Mouse (Mus musculus): Measurements from ENCODE around the gene Zyx. TPM values are rescaled to one million over a fixed set of nuclear protein-coding genes. Genes with fewer than 3 reads are reported as not detected.
A peak's percentile ranks its signal among the peaks of the same experiment; 100 is the strongest.

Gene Zyx
- polyA plus RNA-seq, 1 experiment = 222 TPM

DNA sequence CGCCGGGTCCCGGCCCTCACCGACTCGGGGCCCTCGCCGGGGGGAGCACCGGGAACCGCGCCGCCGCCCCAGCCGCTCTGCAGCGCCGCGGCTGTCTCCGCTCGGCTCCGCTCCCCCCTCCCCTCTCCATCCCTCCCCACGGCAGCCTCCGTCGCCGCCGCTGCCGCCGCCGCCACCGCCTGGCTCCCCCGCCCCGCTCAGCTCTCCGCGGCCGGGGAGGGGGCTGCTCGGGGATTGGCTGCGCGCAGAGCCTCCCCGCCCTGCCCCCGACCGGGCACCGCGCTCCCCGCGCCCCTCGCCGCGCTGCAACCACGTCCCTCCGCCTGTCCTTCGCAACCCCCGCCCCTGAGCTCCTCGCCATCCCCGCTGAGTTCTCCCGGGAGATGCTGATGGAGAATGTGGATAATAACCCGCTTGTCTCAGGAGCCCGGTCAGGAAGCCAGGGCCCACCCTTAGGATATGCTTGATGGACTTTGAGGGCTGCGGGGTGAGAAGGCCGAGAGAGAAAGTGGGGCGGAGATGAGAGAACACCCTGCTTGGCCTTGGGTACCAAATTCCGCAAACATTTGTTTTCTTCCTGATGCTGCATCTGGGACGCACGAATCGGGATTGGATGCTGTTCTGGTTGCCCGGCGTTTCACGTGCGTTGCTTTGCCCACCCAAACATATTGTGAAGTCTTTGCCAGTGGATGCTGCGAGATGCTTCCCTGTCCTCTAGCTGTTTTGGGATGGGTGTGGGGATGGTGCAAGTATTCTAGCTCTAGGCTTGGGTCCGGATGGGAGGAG lies 24.8 kb upstream of the Zyx start, which contains the start of gene Fam131b:
Gene Fam131b, minus strand, starts transcription at position 162 of the 786 bp plus-strand sequence.
- WGBS = 2% methylated on average over 47 of the region's 68 CpGs
- TF ChIP-seq POLR2A (IDR thresholded peaks at IDR 0.05; ENCODE audit: low read depth, low read length) (no peak), CTCF (IDR thresholded peaks at IDR 0.05; ENCODE audit: extremely low read depth, insufficient read length, insufficient replicate concordance, low read depth, low read length) (no peak)
- peaks cover 27% of the 10 kb centered on the region for H3K27me3 ChIP-seq (ENCODE audit: control insufficient read depth, insufficient read depth, low read length)

DNA sequence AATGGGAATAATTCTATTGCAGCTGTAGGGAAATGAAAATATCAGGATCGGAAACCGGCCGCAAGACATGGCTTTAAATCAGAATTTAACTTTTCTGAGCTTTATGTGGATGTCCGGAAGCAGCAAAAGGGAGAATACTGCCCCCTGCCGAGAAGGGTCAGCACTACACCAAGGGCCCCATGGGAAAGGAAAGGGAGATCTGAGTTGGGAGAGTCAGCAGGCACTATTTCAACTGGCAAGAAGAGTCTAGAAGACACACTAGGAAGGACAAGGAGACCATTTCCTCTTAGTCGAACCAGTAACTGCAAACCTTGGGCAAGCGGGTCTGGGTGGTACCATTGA lies 24.2 kb upstream of the Zyx start:
- WGBS = 9% methylated on average over 7 of the region's 7 CpGs
- TF ChIP-seq POLR2A (IDR thresholded peaks at IDR 0.05; ENCODE audit: low read depth, low read length) (no peak), CTCF (IDR thresholded peaks at IDR 0.05; ENCODE audit: extremely low read depth, insufficient read length, insufficient replicate concordance, low read depth, low read length) (peak; percentile 85; the same call in 1 of the 2 replicates)

More for the DNA sequence above, 24.8 kb upstream of the Zyx start, which contains the start of gene Fam131b:
- H3K27ac ChIP-seq (ENCODE audit: insufficient read depth, low read depth, low read length) = no peak within 1 kb of the TSS
- no peaks in the 10 kb centered on the region for H3K36me3 ChIP-seq (ENCODE audit: control insufficient read depth, insufficient read depth, low read length)
- H3K4me1 ChIP-seq (ENCODE audit: control insufficient read depth, insufficient read depth, insufficient read length, low read length) = peaks cover 3% of the 10 kb centered on the region; the same call in 1 of the 2 replicates
- peak within 1 kb of the TSS; percentile 47 for H3K4me3 ChIP-seq (ENCODE audit: low read depth, low read length)

GRCm38 (mm10) chr6:42326509-42326908 lies 22.9 kb upstream of the Zyx start:
- H3K4me3 ChIP-seq (ENCODE audit: low read depth, low read length) = no peak overlapping the region
- H3K27ac ChIP-seq (ENCODE audit: insufficient read depth, low read depth, low read length) = no peak overlapping the region
- peaks cover 27% of the 10 kb centered on the region for H3K27me3 ChIP-seq (ENCODE audit: control insufficient read depth, insufficient read depth, low read length)
- WGBS = 86% methylated on average over 3 of the region's 3 CpGs
- peaks cover 3% of the 10 kb centered on the region; the same call in 1 of the 2 replicates for H3K4me1 ChIP-seq (ENCODE audit: control insufficient read depth, insufficient read depth, insufficient read length, low read length)
- TF ChIP-seq CTCF (IDR thresholded peaks at IDR 0.05; ENCODE audit: extremely low read depth, insufficient read length, insufficient replicate concordance, low read depth, low read length) = no peak
- no peak for TF ChIP-seq POLR2A (IDR thresholded peaks at IDR 0.05; ENCODE audit: low read depth, low read length)
- no peaks in the 10 kb centered on the region for H3K36me3 ChIP-seq (ENCODE audit: control insufficient read depth, insufficient read depth, low read length)

More for the DNA sequence above, 24.2 kb upstream of the Zyx start:
- Histone ChIP-seq H3K27ac (ENCODE audit: insufficient read depth, low read depth, low read length) (no peak overlapping the region), H3K36me3 (ENCODE audit: control insufficient read depth, insufficient read depth, low read length) (no peaks in the 10 kb centered on the region), H3K4me1 (ENCODE audit: control insufficient read depth, insufficient read depth, insufficient read length, low read length) (peaks cover 3% of the 10 kb centered on the region; the same call in 1 of the 2 replicates), H3K27me3 (ENCODE audit: control insufficient read depth, insufficient read depth, low read length) (peaks cover 27% of the 10 kb centered on the region), H3K4me3 (ENCODE audit: low read depth, low read length) (no peak overlapping the region)

DNA sequence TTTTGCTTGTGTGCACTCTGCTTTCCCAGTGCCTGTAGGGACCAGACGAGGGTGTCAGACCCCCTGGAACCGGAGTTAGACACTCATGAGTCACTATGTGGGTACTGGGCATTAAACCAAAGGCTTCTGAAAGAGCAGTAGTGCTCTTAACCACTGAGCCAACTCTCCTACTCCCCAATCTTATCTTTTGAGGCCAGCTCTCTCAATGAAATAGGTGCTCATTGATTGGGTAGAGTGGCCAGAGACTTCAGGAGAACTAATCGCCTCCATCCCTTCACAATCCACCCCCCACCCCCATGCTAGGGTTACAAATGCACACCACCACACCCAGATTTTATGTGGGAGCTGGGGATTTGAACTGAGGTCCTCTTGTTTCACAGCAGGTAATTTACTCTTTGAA lies 20.7 kb upstream of the Zyx start:
- Histone ChIP-seq H3K36me3 (ENCODE audit: control insufficient read depth, insufficient read depth, low read length) (no peaks in the 10 kb centered on the region), H3K27ac (ENCODE audit: insufficient read depth, low read depth, low read length) (no peak overlapping the region), H3K4me1 (ENCODE audit: control insufficient read depth, insufficient read depth, insufficient read length, low read length) (peaks cover under 1% of the 10 kb centered on the region; the same call in 1 of the 2 replicates), H3K27me3 (ENCODE audit: control insufficient read depth, insufficient read depth, low read length) (peaks cover 10% of the 10 kb centered on the region), H3K4me3 (ENCODE audit: low read depth, low read length) (no peak overlapping the region)
- TF ChIP-seq CTCF (IDR thresholded peaks at IDR 0.05; ENCODE audit: extremely low read depth, insufficient read length, insufficient replicate concordance, low read depth, low read length) (no peak), POLR2A (IDR thresholded peaks at IDR 0.05; ENCODE audit: low read depth, low read length) (no peak)
- WGBS = 62% methylated on average over 3 of the region's 3 CpGs

- Histone ChIP-seq H3K4me3 (ENCODE audit: low read depth, low read length) (no peak overlapping the region), H3K36me3 (ENCODE audit: control insufficient read depth, insufficient read depth, low read length) (no peaks in the 10 kb centered on the region), H3K27me3 (ENCODE audit: control insufficient read depth, insufficient read depth, low read length) (no peaks in the 10 kb centered on the region), H3K27ac (ENCODE audit: insufficient read depth, low read depth, low read length) (no peak overlapping the region), H3K4me1 (ENCODE audit: control insufficient read depth, insufficient read depth, insufficient read length, low read length) (no peaks in the 10 kb centered on the region)
- 79% methylated on average over 3 of the region's 3 CpGs for WGBS
- no peak for TF ChIP-seq CTCF (IDR thresholded peaks at IDR 0.05; ENCODE audit: extremely low read depth, insufficient read length, insufficient replicate concordance, low read depth, low read length)
- TF ChIP-seq POLR2A (IDR thresholded peaks at IDR 0.05; ENCODE audit: low read depth, low read length) = no peak
Measured at GRCm38 (mm10) chr6:42330216-42330615, 19.2 kb upstream of the Zyx start.

GRCm38 (mm10) chr6:42330946-42331345 lies 18.5 kb upstream of the Zyx start:
- Histone ChIP-seq H3K4me1 (ENCODE audit: control insufficient read depth, insufficient read depth, insufficient read length, low read length) (no peaks in the 10 kb centered on the region), H3K27ac (ENCODE audit: insufficient read depth, low read depth, low read length) (no peak overlapping the region), H3K4me3 (ENCODE audit: low read depth, low read length) (no peak overlapping the region), H3K27me3 (ENCODE audit: control insufficient read depth, insufficient read depth, low read length) (no peaks in the 10 kb centered on the region), H3K36me3 (ENCODE audit: control insufficient read depth, insufficient read depth, low read length) (no peaks in the 10 kb centered on the region)
- 87% methylated on average over 3 of the region's 3 CpGs for WGBS
- TF ChIP-seq POLR2A (IDR thresholded peaks at IDR 0.05; ENCODE audit: low read depth, low read length) = no peak
- no peak for TF ChIP-seq CTCF (IDR thresholded peaks at IDR 0.05; ENCODE audit: extremely low read depth, insufficient read length, insufficient replicate concordance, low read depth, low read length)

- no peaks in the 10 kb centered on the region for H3K36me3 ChIP-seq (ENCODE audit: control insufficient read depth, insufficient read depth, low read length)
- no peak overlapping the region for H3K27ac ChIP-seq (ENCODE audit: insufficient read depth, low read depth, low read length)
- no peaks in the 10 kb centered on the region for H3K4me1 ChIP-seq (ENCODE audit: control insufficient read depth, insufficient read depth, insufficient read length, low read length)
- H3K4me3 ChIP-seq (ENCODE audit: low read depth, low read length) = no peak overlapping the region
- WGBS = 74% methylated on average over 2 of the region's 2 CpGs
- TF ChIP-seq CTCF (IDR thresholded peaks at IDR 0.05; ENCODE audit: extremely low read depth, insufficient read length, insufficient replicate concordance, low read depth, low read length) = no peak
- no peak for TF ChIP-seq POLR2A (IDR thresholded peaks at IDR 0.05; ENCODE audit: low read depth, low read length)
- no peaks in the 10 kb centered on the region for H3K27me3 ChIP-seq (ENCODE audit: control insufficient read depth, insufficient read depth, low read length)
Measured at GRCm38 (mm10) chr6:42339189-42339588, 10.2 kb upstream of the Zyx start.
